Mouse (Mus musculus): ENCODE data around the gene Zfp775. TPM values are rescaled to one million over a fixed set of nuclear protein-coding genes. Genes with fewer than 3 reads are reported as not detected.

Gene Zfp775
- polyA plus RNA-seq, 1 experiment from 2014 or later: 17.4 TPM

DNA sequence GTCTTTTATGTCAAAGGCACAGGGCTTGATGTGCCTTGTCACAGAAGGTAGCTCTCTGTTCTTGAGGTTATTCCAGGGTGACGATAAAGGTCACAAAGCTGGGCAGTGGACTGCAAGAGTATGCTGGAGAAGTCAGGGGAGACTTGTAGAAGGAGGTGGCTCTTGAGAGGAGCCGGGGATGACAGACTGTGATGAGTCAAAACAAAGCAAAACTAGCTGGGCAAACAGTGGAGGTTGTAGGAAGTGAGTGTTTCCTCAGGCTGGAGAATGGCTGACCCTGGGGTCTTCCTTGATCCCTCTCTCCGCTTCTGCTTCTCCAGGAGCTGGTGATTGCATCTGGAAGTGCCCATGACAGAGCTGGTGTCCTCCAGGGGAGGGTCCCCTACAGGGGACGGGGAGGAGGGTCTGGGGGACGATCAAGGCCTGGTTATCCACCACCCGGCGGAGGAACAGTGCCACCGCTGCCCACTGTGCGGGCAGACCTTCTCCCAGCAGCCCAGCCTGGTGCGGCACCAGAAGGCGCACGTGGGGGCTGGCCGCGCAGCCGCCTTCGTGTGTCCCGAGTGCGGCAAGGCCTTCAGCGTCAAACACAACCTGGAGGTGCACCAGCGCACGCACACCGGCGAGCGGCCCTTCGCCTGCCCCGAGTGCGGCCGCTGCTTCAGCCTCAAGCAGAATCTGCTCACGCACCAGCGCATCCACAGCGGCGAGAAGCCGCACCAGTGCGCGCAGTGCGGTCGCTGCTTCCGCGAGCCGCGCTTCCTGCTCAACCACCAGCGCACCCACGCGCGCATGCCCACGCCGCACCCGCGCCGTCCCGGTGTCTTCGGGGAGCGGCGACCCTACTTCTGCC lies 27.2 kb downstream of the Zfp775 start:
- 6% methylated on average over 54 of the region's 54 CpGs for WGBS
- Histone ChIP-seq H3K4me3 (ENCODE audit: low read depth, low read length) (peak overlapping the region; percentile 36), H3K9me3 (replicated peaks; ENCODE audit: control insufficient read depth, low read length) (no peaks in the 10 kb centered on the region), H3K27ac (ENCODE audit: low read depth, low read length) (peak overlapping the region; percentile 33; the same call in 1 of the 2 replicates), H3K36me3 (ENCODE audit: control insufficient read depth, insufficient read depth, low read length) (no peaks in the 10 kb centered on the region), H3K4me2 (ENCODE audit: low read length) (peak overlapping the region; percentile 69), H3K4me1 (ENCODE audit: control insufficient read depth, insufficient read depth, low read length) (peaks cover 5% of the 10 kb centered on the region; the same call in 1 of the 2 replicates), H3K27me3 (replicated peaks; ENCODE audit: control insufficient read depth, insufficient read depth, low read length) (peaks cover 17% of the 10 kb centered on the region), H3K9ac (ENCODE audit: low read length) (peak overlapping the region; percentile 66)
- DNase-seq (ENCODE audit: low spot score) (peak; percentile 53), ATAC-seq (peak; percentile 64)

DNA sequence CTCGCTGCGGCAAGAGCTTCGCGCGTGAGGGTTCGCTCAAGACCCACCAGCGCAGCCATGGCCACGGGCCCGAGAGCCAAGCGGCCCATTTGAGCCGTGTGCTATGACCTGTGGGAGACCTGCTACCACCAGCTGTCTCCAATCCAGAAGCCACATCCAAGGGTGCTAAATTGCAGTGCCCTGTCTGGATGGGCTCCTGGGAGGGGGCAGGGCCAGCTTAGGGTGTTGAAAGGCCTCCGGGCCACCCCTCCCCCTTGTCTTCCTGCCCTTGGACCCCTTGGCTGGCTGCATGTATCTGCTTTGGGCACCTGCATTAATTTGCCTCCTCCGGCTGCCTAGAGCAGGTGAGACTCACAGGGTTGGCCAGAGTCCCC lies 27.8 kb downstream of the Zfp775 start:
- no peaks in the 10 kb centered on the region for H3K9me3 ChIP-seq (replicated peaks; ENCODE audit: control insufficient read depth, low read length)
- peak; percentile 30 for ATAC-seq
- no peak for DNase-seq (ENCODE audit: low spot score)
- peak overlapping the region; percentile 36 for H3K4me3 ChIP-seq (ENCODE audit: low read depth, low read length)
- WGBS: 19% methylated on average over 13 of the region's 13 CpGs
- H3K9ac ChIP-seq (ENCODE audit: low read length): peak overlapping the region; percentile 66
- H3K4me1 ChIP-seq (ENCODE audit: control insufficient read depth, insufficient read depth, low read length): peaks cover 5% of the 10 kb centered on the region; the same call in 1 of the 2 replicates
- H3K4me2 ChIP-seq (ENCODE audit: low read length): peak overlapping the region; percentile 69
- no peaks in the 10 kb centered on the region for H3K36me3 ChIP-seq (ENCODE audit: control insufficient read depth, insufficient read depth, low read length)
- H3K27me3 ChIP-seq (replicated peaks; ENCODE audit: control insufficient read depth, insufficient read depth, low read length): peaks cover 17% of the 10 kb centered on the region
- no peak overlapping the region for H3K27ac ChIP-seq (ENCODE audit: low read depth, low read length)

DNA sequence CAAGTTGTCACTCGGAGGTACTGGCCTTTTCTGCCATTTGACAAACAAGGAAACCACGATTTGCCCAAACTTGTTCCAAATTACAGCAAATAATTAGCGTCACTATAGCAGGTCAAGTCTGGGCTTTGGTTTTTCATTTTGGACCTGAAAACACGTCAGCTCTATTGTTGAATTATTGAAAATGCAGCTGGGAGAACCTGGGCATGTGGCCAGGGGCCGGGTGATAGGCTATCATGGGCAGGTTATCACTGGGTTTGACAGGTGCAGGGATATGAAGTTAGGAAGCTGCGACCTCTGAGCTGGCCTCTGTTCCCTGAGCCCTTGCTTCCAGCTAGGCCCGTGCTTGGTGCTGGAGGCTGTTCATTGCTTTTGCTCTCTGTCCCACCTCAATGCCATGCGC lies 29.0 kb downstream of the Zfp775 start:
- Histone ChIP-seq H3K4me1 (ENCODE audit: control insufficient read depth, insufficient read depth, low read length) (peaks cover 5% of the 10 kb centered on the region; the same call in 1 of the 2 replicates), H3K27ac (ENCODE audit: low read depth, low read length) (no peak overlapping the region), H3K9me3 (replicated peaks; ENCODE audit: control insufficient read depth, low read length) (no peaks in the 10 kb centered on the region), H3K4me3 (ENCODE audit: low read depth, low read length) (no peak overlapping the region), H3K9ac (ENCODE audit: low read length) (no peak overlapping the region), H3K36me3 (ENCODE audit: control insufficient read depth, insufficient read depth, low read length) (no peaks in the 10 kb centered on the region), H3K4me2 (ENCODE audit: low read length) (no peak overlapping the region), H3K27me3 (replicated peaks; ENCODE audit: control insufficient read depth, insufficient read depth, low read length) (peaks cover 17% of the 10 kb centered on the region)
- 86% methylated on average over 8 of the region's 8 CpGs for WGBS
- ATAC-seq: no peak
- no peak for DNase-seq (ENCODE audit: low spot score)

DNA sequence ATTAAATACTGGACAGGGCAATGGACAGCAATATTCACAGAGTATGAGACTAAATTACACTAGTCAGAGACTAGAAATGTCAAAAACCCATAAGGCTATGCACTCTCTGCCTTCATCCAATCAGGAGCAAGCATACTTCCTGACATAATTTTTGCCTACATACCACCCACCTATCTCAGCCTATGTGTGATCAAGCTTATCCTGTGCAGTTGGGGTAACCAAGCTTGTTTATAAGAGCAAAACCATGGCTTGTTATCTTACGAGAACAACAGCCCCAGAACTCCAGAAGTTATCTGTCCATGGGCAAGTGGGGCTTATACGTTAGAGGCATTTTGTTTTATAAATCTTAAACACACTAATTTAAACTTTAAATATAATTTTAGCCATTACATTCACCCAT lies 33.2 kb downstream of the Zfp775 start:
- ATAC-seq (no peak), DNase-seq (ENCODE audit: low spot score) (no peak)
- 88% methylated on average over 2 of the region's 2 CpGs for WGBS
- H3K27ac ChIP-seq (ENCODE audit: low read depth, low read length): no peak overlapping the region
- no peaks in the 10 kb centered on the region for H3K9me3 ChIP-seq (replicated peaks; ENCODE audit: control insufficient read depth, low read length)
- no peak overlapping the region for H3K4me2 ChIP-seq (ENCODE audit: low read length)
- H3K9ac ChIP-seq (ENCODE audit: low read length): no peak overlapping the region
- no peaks in the 10 kb centered on the region for H3K27me3 ChIP-seq (replicated peaks; ENCODE audit: control insufficient read depth, insufficient read depth, low read length)
- H3K36me3 ChIP-seq (ENCODE audit: control insufficient read depth, insufficient read depth, low read length): no peaks in the 10 kb centered on the region
- H3K4me3 ChIP-seq (ENCODE audit: low read depth, low read length): no peak overlapping the region
- no peaks in the 10 kb centered on the region for H3K4me1 ChIP-seq (ENCODE audit: control insufficient read depth, insufficient read depth, low read length)

DNA sequence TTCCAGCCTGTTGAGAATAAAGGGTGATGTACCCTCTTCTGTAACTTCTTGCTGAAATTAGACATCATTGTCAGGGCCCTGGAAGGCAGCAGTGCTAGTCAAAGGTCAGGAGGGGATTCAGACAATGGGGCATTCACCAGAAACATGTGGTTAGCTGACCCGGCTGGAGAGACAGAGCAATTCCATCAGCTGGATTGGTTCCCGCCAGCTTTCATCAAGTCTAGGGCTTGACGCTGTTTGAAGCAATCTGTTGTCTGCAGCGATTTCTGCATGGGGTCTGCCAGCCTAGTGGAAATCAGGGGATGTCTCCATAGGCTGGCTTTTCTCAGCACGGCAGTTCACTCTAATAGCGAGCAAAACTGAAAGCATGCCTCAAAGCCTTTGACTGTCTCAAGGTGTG lies 34.7 kb downstream of the Zfp775 start:
- H3K36me3 ChIP-seq (ENCODE audit: control insufficient read depth, insufficient read depth, low read length): no peaks in the 10 kb centered on the region
- H3K9ac ChIP-seq (ENCODE audit: low read length): no peak overlapping the region
- DNase-seq (ENCODE audit: low spot score) (no peak), ATAC-seq (no peak)
- no peak overlapping the region for H3K27ac ChIP-seq (ENCODE audit: low read depth, low read length)
- no peak overlapping the region for H3K4me3 ChIP-seq (ENCODE audit: low read depth, low read length)
- H3K9me3 ChIP-seq (replicated peaks; ENCODE audit: control insufficient read depth, low read length): no peaks in the 10 kb centered on the region
- 52% methylated on average over 6 of the region's 6 CpGs for WGBS
- H3K4me1 ChIP-seq (ENCODE audit: control insufficient read depth, insufficient read depth, low read length): no peaks in the 10 kb centered on the region
- no peak overlapping the region for H3K4me2 ChIP-seq (ENCODE audit: low read length)
- no peaks in the 10 kb centered on the region for H3K27me3 ChIP-seq (replicated peaks; ENCODE audit: control insufficient read depth, insufficient read depth, low read length)

DNA sequence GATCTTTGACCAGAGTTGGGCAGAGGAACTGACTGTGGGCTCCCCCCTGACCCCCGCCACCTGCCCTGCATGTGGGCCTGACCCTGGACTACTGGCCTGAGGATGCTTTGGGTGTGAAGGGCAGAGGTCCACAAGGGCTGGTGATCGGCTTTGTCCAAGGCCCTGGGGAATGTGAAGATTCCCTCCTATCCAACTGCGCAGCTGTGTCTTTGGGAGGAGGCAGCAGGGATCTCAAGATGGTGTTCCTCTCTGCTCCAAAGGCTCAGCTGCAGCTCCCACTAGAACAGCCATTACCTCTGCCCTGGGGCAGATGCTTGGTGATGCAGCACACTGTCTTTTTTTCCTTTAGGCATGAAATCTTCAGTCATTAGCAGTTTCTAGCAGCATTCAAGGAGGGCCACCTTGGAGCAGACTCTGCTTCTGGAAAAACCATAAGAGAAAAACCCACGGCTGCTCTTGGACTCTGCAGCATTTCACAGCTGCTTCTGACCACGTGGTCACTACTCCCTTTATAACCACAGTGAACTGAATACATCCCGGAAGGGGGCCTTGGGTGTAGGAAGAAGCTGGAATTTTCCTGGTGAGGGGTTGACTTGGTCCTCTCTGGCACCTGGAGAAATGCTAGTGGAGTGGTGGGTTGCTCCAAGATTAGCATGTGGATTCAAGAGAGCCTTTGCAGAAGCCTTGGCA lies 36.1 kb downstream of the Zfp775 start:
- no peak overlapping the region for H3K27ac ChIP-seq (ENCODE audit: low read depth, low read length)
- DNase-seq (ENCODE audit: low spot score) (no peak), ATAC-seq (no peak)
- no peaks in the 10 kb centered on the region for H3K9me3 ChIP-seq (replicated peaks; ENCODE audit: control insufficient read depth, low read length)
- H3K4me1 ChIP-seq (ENCODE audit: control insufficient read depth, insufficient read depth, low read length): no peaks in the 10 kb centered on the region
- no peak overlapping the region for H3K4me2 ChIP-seq (ENCODE audit: low read length)
- no peak overlapping the region for H3K4me3 ChIP-seq (ENCODE audit: low read depth, low read length)
- H3K36me3 ChIP-seq (ENCODE audit: control insufficient read depth, insufficient read depth, low read length): no peaks in the 10 kb centered on the region
- no peaks in the 10 kb centered on the region for H3K27me3 ChIP-seq (replicated peaks; ENCODE audit: control insufficient read depth, insufficient read depth, low read length)
- WGBS: 70% methylated on average over 6 of the region's 6 CpGs
- H3K9ac ChIP-seq (ENCODE audit: low read length): no peak overlapping the region

DNA sequence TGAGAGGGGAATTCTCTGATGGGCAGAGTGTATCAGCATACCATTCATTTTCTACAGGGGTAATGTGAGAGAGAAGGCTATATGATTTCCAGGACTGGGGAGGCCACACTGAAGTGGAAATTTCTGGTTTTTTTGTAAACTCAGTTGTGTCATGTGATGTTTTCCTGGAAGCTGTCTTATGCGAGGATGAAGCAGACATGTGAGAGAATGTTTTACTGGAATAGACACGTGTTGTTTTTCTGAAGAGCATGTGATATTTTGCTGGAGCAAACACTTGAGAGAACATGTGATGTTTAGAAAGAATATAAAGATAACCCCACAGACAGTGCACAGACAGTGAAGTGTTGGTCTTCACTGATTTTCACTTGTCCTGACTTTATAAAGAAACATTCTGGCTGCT lies 36.7 kb downstream of the Zfp775 start:
- Histone ChIP-seq H3K27me3 (replicated peaks; ENCODE audit: control insufficient read depth, insufficient read depth, low read length) (no peaks in the 10 kb centered on the region), H3K4me1 (ENCODE audit: control insufficient read depth, insufficient read depth, low read length) (no peaks in the 10 kb centered on the region), H3K27ac (ENCODE audit: low read depth, low read length) (no peak overlapping the region), H3K9me3 (replicated peaks; ENCODE audit: control insufficient read depth, low read length) (no peaks in the 10 kb centered on the region), H3K4me3 (ENCODE audit: low read depth, low read length) (no peak overlapping the region), H3K4me2 (ENCODE audit: low read length) (no peak overlapping the region), H3K9ac (ENCODE audit: low read length) (no peak overlapping the region), H3K36me3 (ENCODE audit: control insufficient read depth, insufficient read depth, low read length) (no peaks in the 10 kb centered on the region)
- no peak for ATAC-seq
- DNase-seq (ENCODE audit: low spot score): no peak
- 78% methylated on average over 2 of the region's 2 CpGs for WGBS

DNA sequence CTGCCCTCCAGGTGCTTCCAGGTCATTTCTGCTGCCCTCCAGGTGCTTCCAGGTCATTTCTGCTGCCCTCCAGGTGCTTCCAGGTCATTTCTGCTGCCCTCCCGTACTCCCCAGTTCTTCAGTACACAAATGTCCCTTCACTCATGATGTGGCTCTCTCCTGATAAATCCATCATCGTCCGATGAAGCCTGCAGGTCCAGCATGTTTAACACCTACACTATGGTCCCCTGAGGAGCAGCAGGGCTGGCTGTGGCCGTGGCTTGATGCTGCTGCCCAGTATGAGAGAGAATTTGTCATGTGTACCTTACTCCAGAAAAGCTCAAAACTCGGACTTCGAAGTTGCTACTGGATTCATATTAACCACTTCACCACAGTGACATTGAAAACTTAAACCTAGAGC lies 39.5 kb downstream of the Zfp775 start:
- Histone ChIP-seq H3K9ac (ENCODE audit: low read length) (no peak overlapping the region), H3K4me2 (ENCODE audit: low read length) (no peak overlapping the region), H3K4me1 (ENCODE audit: control insufficient read depth, insufficient read depth, low read length) (no peaks in the 10 kb centered on the region), H3K4me3 (ENCODE audit: low read depth, low read length) (no peak overlapping the region), H3K36me3 (ENCODE audit: control insufficient read depth, insufficient read depth, low read length) (no peaks in the 10 kb centered on the region), H3K9me3 (replicated peaks; ENCODE audit: control insufficient read depth, low read length) (no peaks in the 10 kb centered on the region), H3K27ac (ENCODE audit: low read depth, low read length) (no peak overlapping the region), H3K27me3 (replicated peaks; ENCODE audit: control insufficient read depth, insufficient read depth, low read length) (no peaks in the 10 kb centered on the region)
- 77% methylated on average over 6 of the region's 6 CpGs for WGBS
- DNase-seq (ENCODE audit: low spot score) (no peak), ATAC-seq (no peak)

DNA sequence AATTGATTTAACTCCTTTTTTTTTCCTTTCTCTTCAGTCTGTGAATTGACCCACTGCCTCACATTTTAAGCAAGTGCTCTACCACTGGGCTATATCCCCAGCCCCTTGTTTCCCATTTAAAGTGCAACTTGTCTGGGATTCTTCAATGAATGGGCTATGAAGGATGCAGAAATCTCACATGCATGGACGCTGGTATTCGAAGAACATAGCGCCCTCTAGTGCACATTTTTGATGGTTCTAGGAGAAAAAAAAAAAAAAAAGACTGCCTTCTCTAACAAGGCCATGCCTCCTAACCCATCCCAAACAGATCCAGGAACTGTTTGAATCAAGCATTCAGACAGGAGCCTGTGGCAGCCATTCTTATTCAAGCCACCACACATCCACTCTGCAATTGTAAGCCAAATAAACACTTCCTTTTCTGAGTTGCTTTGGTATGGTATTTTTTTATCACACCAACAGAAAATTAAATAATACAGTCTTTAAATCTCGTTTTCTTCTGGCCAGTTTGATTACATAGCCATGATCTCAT lies 41.0 kb downstream of the Zfp775 start:
- Histone ChIP-seq H3K27me3 (replicated peaks; ENCODE audit: control insufficient read depth, insufficient read depth, low read length) (no peaks in the 10 kb centered on the region), H3K36me3 (ENCODE audit: control insufficient read depth, insufficient read depth, low read length) (no peaks in the 10 kb centered on the region), H3K4me1 (ENCODE audit: control insufficient read depth, insufficient read depth, low read length) (no peaks in the 10 kb centered on the region), H3K27ac (ENCODE audit: low read depth, low read length) (no peak overlapping the region), H3K4me2 (ENCODE audit: low read length) (no peak overlapping the region), H3K9me3 (replicated peaks; ENCODE audit: control insufficient read depth, low read length) (no peaks in the 10 kb centered on the region), H3K4me3 (ENCODE audit: low read depth, low read length) (no peak overlapping the region), H3K9ac (ENCODE audit: low read length) (no peak overlapping the region)
- 18% methylated on average over 4 of the region's 4 CpGs for WGBS
- ATAC-seq (peak; percentile 29; the same call in 1 of the 2 replicates), DNase-seq (ENCODE audit: low spot score) (peak; percentile 86)
